Comparison of ENCODE assay signal across 22 mouse cellular contexts in genomic region chr2:119811490-119812146, GRCm38 (mm10). TPM values are rescaled to one million over a fixed set of nuclear protein-coding genes. Genes with fewer than 3 reads are reported as not detected.
A peak's percentile ranks its signal among the peaks of the same experiment; 100 is the strongest.
DNase-seq lines count a peak whose midpoint lies in the region; ATAC-seq lines count a peak whose summit lies in the region.
"Had no signal": no experiment of that assay in that cellular context is flagged by ENCODE, and none has a peak within 500 bp of the region (broad histone marks: within the 10 kb centered on the region; RNA-seq: fewer than 3 reads in every experiment).

No protein-coding gene starts in this region.

- intact Hi-C loops in left cerebral cortex, postnatal 25 days (cut with DNase I) = loop anchor here (5.0 kb wide), 1 partner anchor 69 kb away; the partner anchor contains the start of gene Itpka

- no peak for ATAC-seq in granulocyte monocyte progenitor cell, adult 5-6 weeks (replicated peaks; ENCODE audit: poor library complexity, severe bottlenecking)
- ATAC-seq: liver, postnatal 0 days; lung, postnatal 0 days; midbrain, embryonic 15.5 days had no signal

- DNase-seq in frontal cortex, adult 2 months (ENCODE audit: extremely low spot score in 1 of 2, low spot score in 1 of 2) = peak; percentile 70 to 80
- no peak for DNase-seq in frontal cortex, postnatal 10 days (ENCODE audit: low spot score in 2 of 2)
- DNase-seq in left cerebral cortex, postnatal 25 days (ENCODE audit: low spot score in 2 of 2) = peak; percentile 36 to 94
- no peak for DNase-seq in left cerebral cortex, adult 11 months (ENCODE audit: low spot score)
- DNase-seq in cerebellum, postnatal 10 days = peak; percentile 38
- peak; percentile 30 to 55 for DNase-seq in right cerebral cortex, postnatal 10 days (ENCODE audit: low spot score in 2 of 2)
- DNase-seq in ovary, postnatal 14 days (ENCODE audit: low spot score) = no peak
- DNase-seq: adrenal gland, adult 8-10 months; forebrain, postnatal 0 days; heart, postnatal 4 days; kidney, adult 8-10 months; kidney, postnatal 14 days; layer of hippocampus, postnatal 36 days; liver, postnatal 0 days; thymus, postnatal 14 days had no signal

RNA-seq across cellular contexts. Expression of gene Tyro3, which starts 14.1 kb away (rescaled TPM):
- 130 and 145 TPM in 2 replicates for polyA plus RNA-seq in frontal cortex, adult 2 months (2012; rRNA removed)
- 100 to 1,000 TPM; 177 to 182 TPM for total RNA-seq in left cerebral cortex, postnatal 25 days (2021)
- total RNA-seq in granulocyte monocyte progenitor cell, adult 5-6 weeks (2014; fragmentation: Nextera tagmentation) = 0.15 TPM in 1 of 2 replicates, not detected in the other
- not detected in 2 replicates for total RNA-seq in granulocyte monocyte progenitor cell, adult 5-6 weeks (2017)

RNA-seq across cellular contexts. Expression of gene Rpap1, which starts 24.3 kb away (rescaled TPM):
- 13.7 and 14.6 TPM in 2 replicates for polyA plus RNA-seq in frontal cortex, adult 2 months (2012; rRNA removed)
- 10 to 100 TPM; 17.7 to 20.2 TPM for total RNA-seq in left cerebral cortex, postnatal 25 days (2021)
- 15.8 and 16.1 TPM in 2 replicates for total RNA-seq in granulocyte monocyte progenitor cell, adult 5-6 weeks (2014; fragmentation: Nextera tagmentation)
- 10.7 and 11.7 TPM in 2 replicates for total RNA-seq in granulocyte monocyte progenitor cell, adult 5-6 weeks (2017)

RNA-seq across cellular contexts. Expression of gene Ltk, which starts 51.4 kb away (rescaled TPM):
- polyA plus RNA-seq in frontal cortex, adult 2 months (2012; rRNA removed) = 43.3 and 46.4 TPM in 2 replicates
- total RNA-seq in left cerebral cortex, postnatal 25 days (2021) = 10 to 100 TPM; 18.9 to 20.6 TPM
- not detected in 2 replicates for total RNA-seq in granulocyte monocyte progenitor cell, adult 5-6 weeks (2014; fragmentation: Nextera tagmentation)
- not detected in 2 replicates for total RNA-seq in granulocyte monocyte progenitor cell, adult 5-6 weeks (2017)
- total RNA-seq: gastrocnemius, adult 8-10 months had no signal
- polyA plus RNA-seq: embryonic facial prominence, embryonic 12.5 days; limb, embryonic 12.5 days; macrophage had no signal

Comparison
In these comparisons a context has a peak if more than half of its experiments do, and no peak if none do; other contexts are left out.
1. DNase-seq: peak in frontal cortex, adult 2 months (2 of 2), left cerebral cortex, postnatal 25 days (2 of 2), cerebellum, postnatal 10 days (2 of 2) and right cerebral cortex, postnatal 10 days (2 of 2); none in frontal cortex, postnatal 10 days (0 of 2), left cerebral cortex, adult 11 months (single experiment) and ovary, postnatal 14 days (single experiment).
2. RNA of gene Tyro3, which starts 14.1 kb away (total RNA-seq): 177 to 182 TPM in left cerebral cortex, postnatal 25 days; 0.15 TPM in granulocyte monocyte progenitor cell, adult 5-6 weeks; every median in the first group is over 100 times any median in the second.
3. RNA of gene Ltk, which starts 51.4 kb away (total RNA-seq): 18.9 to 20.6 TPM in left cerebral cortex, postnatal 25 days; not detected in granulocyte monocyte progenitor cell, adult 5-6 weeks; every median in the first group is over 10 times any median in the second.